Mouse (Mus musculus) adipocyte (in vitro differentiated cells): Measurements from ENCODE around the gene Apoa1.

Experiments
- DNase-seq: peaks from one replicate; pipeline ENCODE4 v3.0.0-alpha.2; 2016; ENCODE audit warnings: low spot score

Gene Apoa1

GRCm38 (mm10) chr9:46257546-46257945, 29.2 kb downstream of the Apoa1 start:
- peak; percentile 73 for DNase-seq

GRCm38 (mm10) chr9:46259111-46259510, 30.7 kb downstream of the Apoa1 start:
- DNase-seq = no peak

DNA sequence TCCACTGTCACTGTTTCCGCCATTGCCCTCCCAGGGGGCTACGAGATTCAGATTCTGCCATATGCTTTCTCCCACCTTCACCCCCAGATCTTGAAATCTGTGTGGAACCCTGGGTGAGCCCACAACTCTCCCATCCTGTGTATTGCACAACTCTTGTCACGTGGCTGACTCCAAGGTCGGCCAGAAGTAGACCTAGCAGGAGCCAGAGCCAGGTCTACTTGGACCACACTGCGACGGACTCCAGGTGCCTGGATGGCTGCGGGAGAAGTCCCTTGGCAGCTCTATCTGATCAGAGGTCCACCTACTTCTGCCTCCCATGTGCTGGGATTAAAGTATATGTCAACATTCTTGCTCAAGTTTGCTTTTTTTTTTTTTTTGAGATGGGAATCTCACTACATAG, 32.8 kb downstream of the Apoa1 start:
- DNase-seq = no peak

DNA sequence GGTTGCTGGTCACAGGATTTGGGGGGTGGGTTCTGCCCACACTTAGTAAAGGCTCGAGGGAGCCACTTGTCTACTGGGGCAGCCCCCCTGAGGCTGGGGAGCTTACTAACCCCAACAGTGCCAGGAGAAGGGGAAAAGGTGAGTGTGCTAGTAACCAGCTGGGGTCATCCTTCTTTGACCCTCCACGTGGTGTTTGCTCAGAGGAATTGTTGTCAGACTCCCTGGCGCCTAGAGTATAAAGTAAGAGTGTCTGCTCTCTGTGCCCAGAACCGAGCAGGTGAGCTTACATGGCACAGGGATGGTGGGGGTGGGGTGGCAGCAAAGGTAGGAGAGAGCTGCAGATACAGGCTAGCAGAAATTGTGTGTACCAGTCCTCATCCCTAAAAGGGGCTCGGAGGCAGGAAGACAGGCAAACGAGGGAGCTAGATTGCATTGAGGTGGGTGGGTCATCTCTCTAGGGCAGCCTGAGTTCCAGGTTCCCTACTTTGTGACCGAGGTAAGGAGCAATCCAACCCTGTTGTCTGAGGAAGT, 40.0 kb downstream of the Apoa1 start, which contains the start of gene Apoa5:
Apoa5 (plus strand) TSS at position 291 of the 531 bp plus-strand sequence.
- DNase-seq = no peak

GRCm38 (mm10) chr9:46269125-46269524, 40.7 kb downstream of the Apoa1 start:
- DNase-seq = no peak

GRCm38 (mm10) chr9:46270782-46271181, 42.4 kb downstream of the Apoa1 start:
- no peak for DNase-seq

DNA sequence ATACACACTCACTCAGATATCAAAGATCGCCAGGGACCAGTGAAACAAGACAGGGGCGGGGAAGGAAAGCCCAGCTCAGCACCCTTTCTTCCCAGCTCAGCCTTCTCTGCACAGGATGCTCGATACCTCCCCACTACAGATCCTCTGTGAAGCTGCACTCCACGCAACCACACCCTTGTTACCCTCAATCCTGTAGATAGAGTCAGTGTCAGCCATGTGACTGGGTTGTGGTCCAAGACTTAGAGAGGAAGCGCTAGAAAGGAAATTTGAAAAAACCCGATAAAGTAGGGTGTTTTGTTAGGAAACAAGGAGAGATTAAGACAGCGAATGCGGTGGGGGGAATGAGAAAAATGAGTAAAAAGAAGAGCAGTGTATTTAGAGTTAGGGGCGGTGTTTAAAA, 43.7 kb downstream of the Apoa1 start:
- no peak for DNase-seq

DNA sequence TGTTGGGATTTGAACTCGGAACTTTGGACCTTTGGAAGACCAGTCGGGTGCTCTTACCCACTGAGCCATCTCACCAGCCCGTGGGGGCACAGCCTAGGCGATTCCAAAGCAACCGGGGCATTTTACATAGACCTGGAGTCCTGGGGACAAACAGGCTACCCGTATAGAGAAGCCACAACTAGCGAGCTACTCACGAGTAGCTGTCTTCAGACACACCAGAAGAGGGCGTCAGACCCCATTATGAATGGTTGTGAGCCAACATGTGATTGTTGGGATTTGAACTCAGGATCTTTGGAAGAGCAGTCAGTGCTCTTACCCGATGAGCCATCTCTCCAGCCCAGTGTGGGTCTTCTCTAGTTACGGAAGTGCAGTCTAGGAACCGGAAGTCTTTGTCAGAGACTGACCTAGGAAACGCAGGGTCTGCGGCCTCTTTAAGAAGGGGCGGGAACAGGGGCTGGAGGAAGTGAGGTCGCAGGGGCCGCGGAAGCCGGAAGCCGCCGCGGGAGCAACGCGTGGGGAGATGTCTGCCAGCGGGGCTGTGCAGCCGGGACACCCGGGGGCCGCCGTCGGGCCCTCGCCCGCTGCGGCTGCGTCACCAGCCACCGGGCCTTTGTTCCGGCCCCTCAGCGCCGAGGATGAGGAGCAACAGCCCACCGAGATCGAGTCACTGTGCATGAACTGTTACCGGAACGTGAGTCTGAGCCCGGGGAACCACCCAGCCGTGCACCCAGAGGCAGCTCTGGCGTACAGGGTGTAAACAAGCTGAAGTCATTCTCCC, 44.5 kb downstream of the Apoa1 start, which contains the start of gene Zpr1:
Zpr1 (plus strand) TSS at position 388 of the 778 bp plus-strand sequence.
- DNase-seq = peak; percentile 93

GRCm38 (mm10) chr9:46274494-46274893, 46.1 kb downstream of the Apoa1 start:
- no peak for DNase-seq
